Mouse (Mus musculus) kidney, adult 2 months (tissue): ENCODE results near the gene Gpm6b.

ENCODE experiments used
- CTCF ChIP-seq: fragments of 200-500 bp; conservative IDR thresholded peaks from 2 replicates; pipeline ENCODE4 v1.5.1; 2011; ENCODE audit warnings: low read depth, mild to moderate bottlenecking, control low read depth, low read length, moderate library complexity, mixed read lengths; ENCODE audit not compliant: insufficient read depth, insufficient read length
- POLR2A ChIP-seq: fragments of 200-500 bp; IDR thresholded peaks from one replicate; pipeline ENCODE4 v1.6.1; 2011; ENCODE audit warnings: low read depth, low read length, control low read depth

DNA sequence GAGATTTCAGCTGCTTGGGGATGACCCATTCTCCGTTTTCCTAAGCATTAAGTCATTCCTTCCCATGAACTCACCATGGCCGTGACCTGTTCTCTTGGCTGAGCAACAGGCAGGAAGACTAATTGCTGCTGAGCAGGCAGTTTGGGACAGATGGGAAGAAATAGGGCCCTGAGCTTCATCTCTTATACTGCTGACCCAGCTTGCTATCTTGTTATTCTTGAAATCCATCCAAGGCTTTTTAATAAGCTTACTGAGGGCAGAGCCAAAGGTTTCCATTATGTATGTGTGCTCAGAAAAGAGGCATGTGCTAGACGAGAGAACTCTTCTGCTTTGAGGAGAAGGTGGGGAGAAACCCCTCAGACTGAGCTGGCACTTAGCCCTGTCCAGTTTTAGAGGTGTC, 146.2 kb downstream of the Gpm6b start:
- TF ChIP-seq CTCF (no peak), POLR2A (no peak)
